Mouse (Mus musculus) bone marrow macrophage, adult 2 months (primary cell): ENCODE results near the gene Ccn1. TPM values are rescaled to one million over a fixed set of nuclear protein-coding genes. Genes with fewer than 3 reads are reported as not detected.

Experiments
- H3K27ac ChIP-seq: 2 replicates; pipeline ENCODE4 v1.5.1; 2012; ENCODE audit warnings: low read depth, low read length; ENCODE audit not compliant: insufficient read depth
- H3K4me1 ChIP-seq: 2 replicates; pipeline ENCODE4 v1.6.1; 2012; ENCODE audit warnings: low read length; ENCODE audit not compliant: control insufficient read depth, insufficient read depth
- H3K4me3 ChIP-seq: 2 replicates; pipeline ENCODE4 v1.5.1; 2012; ENCODE audit warnings: mild to moderate bottlenecking, low read length, moderate library complexity; ENCODE audit not compliant: insufficient read depth
- CTCF ChIP-seq: IDR thresholded peaks from 2 replicates; pipeline ENCODE4 v1.5.1; 2012; ENCODE audit warnings: low read depth, mild to moderate bottlenecking, low read length, moderate library complexity
- POLR2A ChIP-seq: IDR thresholded peaks from 2 replicates; pipeline ENCODE4 v1.6.1; 2012; ENCODE audit warnings: mild to moderate bottlenecking, low read depth, low read length, borderline replicate concordance
- polyA plus RNA-seq: library from polyadenylated mRNA; stranded (reverse); fragments of >200 nt; gene quantifications from 2 replicates; pipeline ENCODE4 v1.2.4, GENCODE M21; 2012; ENCODE audit not compliant: missing spikeins, insufficient read depth, insufficient read length

Gene Ccn1
- polyA plus RNA-seq, 1 experiment = 4.1 TPM

DNA sequence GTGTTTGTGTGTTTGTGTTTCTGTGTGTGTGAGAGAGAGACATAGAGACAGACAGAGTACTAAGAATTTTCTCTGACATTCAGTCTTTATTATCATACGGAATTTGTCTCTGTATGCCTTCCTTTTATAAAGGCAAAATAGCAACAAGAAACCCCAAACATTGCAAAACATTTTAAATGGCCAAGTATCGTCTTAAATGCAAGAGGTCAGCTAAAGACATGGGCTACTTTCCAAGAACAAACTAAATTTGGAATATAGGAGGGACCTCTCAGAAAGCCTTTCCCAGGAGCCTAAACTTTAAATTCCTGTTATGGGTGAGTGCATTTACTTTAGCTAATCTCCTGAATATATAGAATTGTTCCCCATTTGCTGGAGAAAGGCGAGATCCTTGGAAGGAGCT is 7.9 kb downstream of the Ccn1 start:
- Histone ChIP-seq H3K4me3 (no peak overlapping the region), H3K27ac (no peak overlapping the region), H3K4me1 (no peaks in the 10 kb centered on the region)
- TF ChIP-seq POLR2A (no peak), CTCF (no peak)

DNA sequence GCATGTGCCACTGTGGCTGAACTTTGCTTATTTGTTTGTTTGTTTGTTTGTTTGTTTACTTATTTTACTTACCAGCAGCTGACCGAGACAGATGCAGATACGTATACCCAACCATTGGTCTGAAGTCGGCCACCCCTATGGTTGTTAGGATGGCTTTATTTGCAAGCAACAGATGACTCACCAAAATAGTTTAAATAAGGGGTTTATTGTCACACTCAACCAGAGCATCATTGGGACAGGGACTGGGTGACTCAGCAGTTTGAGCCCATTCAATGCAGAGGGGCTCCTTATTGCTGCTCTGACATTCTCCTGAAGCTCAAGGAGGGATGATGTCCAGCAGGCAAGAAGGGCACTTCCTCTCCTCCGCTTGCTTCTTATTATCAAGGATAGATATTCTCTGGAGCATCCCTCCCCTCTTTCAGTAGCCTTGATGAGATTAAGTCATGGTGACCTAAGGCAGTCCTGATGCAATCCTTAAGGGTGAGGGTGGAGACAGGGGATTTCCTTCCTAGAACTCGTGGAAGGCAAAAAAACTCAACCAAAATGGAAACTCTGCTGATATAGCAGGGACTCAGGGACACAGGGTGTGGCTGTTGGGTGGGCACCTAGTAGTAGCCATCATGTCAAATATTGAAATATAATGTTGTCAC is 8.6 kb downstream of the Ccn1 start:
- Histone ChIP-seq H3K4me1 (no peaks in the 10 kb centered on the region), H3K4me3 (no peak overlapping the region), H3K27ac (no peak overlapping the region)
- TF ChIP-seq CTCF (no peak), POLR2A (no peak)

DNA sequence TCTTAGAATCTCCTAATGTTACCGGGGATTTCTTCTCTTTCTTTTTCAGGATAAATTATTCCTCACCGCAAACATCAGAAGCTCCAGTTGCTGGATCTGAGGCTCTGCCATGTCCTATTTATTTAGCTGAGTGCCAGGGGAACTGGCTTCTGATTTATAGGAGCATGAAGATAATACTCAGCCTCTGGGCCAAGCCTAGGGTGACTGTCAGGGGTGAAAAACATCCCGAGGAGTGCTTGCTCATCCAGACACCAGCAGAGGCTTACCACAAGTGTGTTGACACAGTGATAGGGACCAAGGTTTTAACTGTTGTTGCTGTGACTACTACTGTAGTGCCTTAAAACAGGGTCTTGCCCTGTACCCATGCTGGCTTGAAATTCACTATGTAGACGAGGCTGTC is 9.2 kb downstream of the Ccn1 start:
- H3K4me3 ChIP-seq = no peak overlapping the region
- H3K4me1 ChIP-seq = no peaks in the 10 kb centered on the region
- TF ChIP-seq CTCF (no peak), POLR2A (no peak)
- H3K27ac ChIP-seq = no peak overlapping the region

GRCm38 (mm10) chr3:145640170-145640569 is 9.6 kb downstream of the Ccn1 start:
- no peak overlapping the region for H3K27ac ChIP-seq
- H3K4me1 ChIP-seq = no peaks in the 10 kb centered on the region
- no peak for TF ChIP-seq POLR2A
- no peak for TF ChIP-seq CTCF
- no peak overlapping the region for H3K4me3 ChIP-seq

DNA sequence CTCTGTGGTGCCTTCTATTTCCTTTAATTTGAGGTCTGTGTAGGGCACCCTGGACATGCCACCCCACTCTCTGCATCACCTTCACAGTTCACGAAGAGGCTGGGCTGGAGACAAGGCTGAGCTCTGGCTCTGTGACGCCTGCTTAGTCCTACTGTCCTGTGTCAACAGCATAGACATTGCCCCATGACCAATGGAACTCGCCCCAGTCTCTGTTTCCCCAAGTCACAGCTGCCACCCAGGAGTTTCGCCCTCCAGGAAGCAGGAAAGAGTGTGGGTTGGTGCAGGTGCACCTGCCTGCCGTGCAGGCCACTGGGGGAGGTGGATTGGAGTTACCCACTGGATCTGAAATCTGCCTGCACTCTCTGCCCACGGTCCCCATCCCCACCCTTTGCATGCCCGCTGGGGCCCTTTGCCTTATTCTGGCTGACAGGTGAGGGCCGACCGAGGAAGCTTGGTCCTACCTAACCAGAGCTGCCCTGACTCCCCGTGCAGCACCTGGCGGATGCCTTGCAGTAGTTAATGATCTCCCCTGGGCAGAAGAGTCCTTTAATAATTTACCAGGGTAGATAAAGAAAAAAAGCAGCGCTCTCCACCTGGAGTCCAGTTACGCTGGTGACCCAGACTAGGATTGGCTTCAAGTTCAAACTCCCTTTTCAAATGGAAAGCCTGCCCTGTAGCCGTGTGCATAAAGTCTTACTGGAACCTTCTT is 15.6 kb downstream of the Ccn1 start:
- Histone ChIP-seq H3K4me3 (no peak overlapping the region), H3K27ac (no peak overlapping the region)
- no peak for TF ChIP-seq POLR2A

GRCm38 (mm10) chr3:145632888-145633287 is 16.9 kb downstream of the Ccn1 start:
- Histone ChIP-seq H3K4me3 (no peak overlapping the region), H3K27ac (no peak overlapping the region), H3K4me1 (no peaks in the 10 kb centered on the region)
- TF ChIP-seq POLR2A (no peak), CTCF (no peak)

More for the DNA sequence above, 15.6 kb downstream of the Ccn1 start:
- H3K4me1 ChIP-seq = no peaks in the 10 kb centered on the region

DNA sequence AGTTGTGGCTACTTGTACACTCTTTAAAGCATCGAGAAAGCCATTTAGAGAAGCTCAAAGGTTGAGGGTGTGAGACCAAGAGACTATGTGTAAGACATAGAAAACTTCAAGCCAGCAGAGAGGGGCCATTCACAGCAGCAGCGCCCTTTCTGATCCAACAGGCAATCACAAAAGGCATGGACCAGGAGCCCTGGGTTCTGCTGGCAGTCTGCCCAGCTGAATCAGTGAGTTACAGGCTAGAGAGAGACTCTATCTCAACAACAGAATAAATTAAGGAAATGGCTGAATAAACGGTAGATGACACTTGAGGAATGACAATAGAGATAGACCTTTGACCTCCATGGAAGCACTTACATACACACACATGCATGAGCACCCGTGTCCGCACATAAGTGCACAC is 21.1 kb downstream of the Ccn1 start:
- H3K4me3 ChIP-seq = no peak overlapping the region
- no peak for TF ChIP-seq POLR2A
- TF ChIP-seq CTCF = no peak
- no peaks in the 10 kb centered on the region for H3K4me1 ChIP-seq
- H3K27ac ChIP-seq = no peak overlapping the region

GRCm38 (mm10) chr3:145627830-145628229 is 22.0 kb downstream of the Ccn1 start:
- Histone ChIP-seq H3K4me1 (no peaks in the 10 kb centered on the region), H3K27ac (no peak overlapping the region), H3K4me3 (no peak overlapping the region)
- peak; percentile 33; the same call in 1 of the 2 replicates for TF ChIP-seq CTCF
- TF ChIP-seq POLR2A = no peak

DNA sequence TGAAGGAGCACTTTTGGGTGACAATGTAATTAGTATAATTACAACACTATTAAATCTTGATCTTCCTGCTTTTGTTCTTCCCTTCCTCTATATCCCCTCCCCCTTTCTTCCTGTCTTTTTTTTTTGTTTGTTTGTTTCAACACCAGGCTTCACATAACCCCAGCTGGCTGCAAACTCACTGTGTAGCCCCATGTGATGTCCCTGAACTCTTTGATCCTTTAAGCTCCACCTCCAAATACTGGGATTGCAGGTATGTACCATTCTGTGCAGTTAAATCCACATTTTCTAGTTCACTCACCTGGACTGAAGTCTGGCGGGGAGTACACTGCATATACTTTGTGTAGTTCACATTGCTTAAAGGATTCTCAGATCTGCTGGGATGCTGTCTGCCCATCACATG is 23.7 kb downstream of the Ccn1 start:
- TF ChIP-seq POLR2A = no peak
- no peak for TF ChIP-seq CTCF
- Histone ChIP-seq H3K27ac (no peak overlapping the region), H3K4me1 (no peaks in the 10 kb centered on the region), H3K4me3 (no peak overlapping the region)

DNA sequence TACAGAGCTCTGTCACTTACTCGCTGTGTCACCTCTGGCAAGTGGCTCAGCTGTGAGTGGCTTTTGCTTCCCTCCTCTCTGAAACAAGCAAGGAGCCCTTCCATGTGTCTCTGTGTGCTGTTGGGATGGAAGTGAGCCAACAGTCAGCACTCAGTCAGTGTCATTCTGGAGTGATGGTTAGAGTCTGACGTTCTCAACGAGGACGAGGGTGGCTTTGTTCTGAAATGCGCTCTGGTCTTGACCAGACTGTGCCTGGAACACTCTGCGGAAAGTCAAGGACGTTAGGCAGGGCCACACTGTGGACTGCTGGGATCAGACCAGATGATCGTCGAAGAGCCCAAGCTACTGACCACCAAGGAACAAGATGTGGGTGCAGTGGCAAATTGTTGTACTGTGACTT is 24.2 kb downstream of the Ccn1 start:
- no peak for TF ChIP-seq CTCF
- TF ChIP-seq POLR2A = no peak
- no peak overlapping the region for H3K4me3 ChIP-seq
- H3K27ac ChIP-seq = no peak overlapping the region
- no peaks in the 10 kb centered on the region for H3K4me1 ChIP-seq
